Mouse (Mus musculus): ENCODE data around the gene Gimap9.
"Not testable (repeated sequence)": the region's sequence is repeated elsewhere in the genome, so short reads cannot be mapped to it uniquely, and the experiment has no call there.

The Gimap9 gene

GRCm38 (mm10) chr6:48664750-48665149, 11.2 kb upstream of the Gimap9 start:
- DNase-seq (ENCODE audit: extremely low spot score, low spot score) = no peak

- DNase-seq (ENCODE audit: extremely low spot score, low spot score) = no peak
Observed at GRCm38 (mm10) chr6:48665471-48665870, 10.5 kb upstream of the Gimap9 start.

- no peak for DNase-seq (ENCODE audit: extremely low spot score, low spot score)
Observed at GRCm38 (mm10) chr6:48666159-48666586, 9.8 kb upstream of the Gimap9 start.

DNA sequence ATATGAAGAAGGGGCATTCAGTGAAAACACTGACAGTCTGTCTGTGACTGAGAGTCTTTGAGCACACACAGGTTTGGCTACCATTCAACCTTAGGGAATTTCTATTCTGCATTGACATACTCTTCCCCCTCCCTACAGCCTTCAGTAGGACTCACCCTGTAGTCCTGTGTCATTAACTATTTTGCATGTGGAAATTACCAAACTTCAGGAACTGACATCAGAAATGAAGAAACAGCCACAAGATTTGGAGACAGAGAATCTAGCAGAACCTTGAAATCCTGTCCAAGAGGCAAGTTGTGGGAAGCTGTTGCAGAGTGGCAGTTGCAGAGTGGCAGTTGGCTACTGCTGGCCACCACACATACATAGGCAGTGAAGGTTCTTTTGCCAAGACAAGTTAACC, 7.9 kb upstream of the Gimap9 start:
- no peak for DNase-seq (ENCODE audit: extremely low spot score, low spot score)

GRCm38 (mm10) chr6:48669446-48669969, 6.4 kb upstream of the Gimap9 start:
- no peak for DNase-seq (ENCODE audit: extremely low spot score, low spot score)

DNA sequence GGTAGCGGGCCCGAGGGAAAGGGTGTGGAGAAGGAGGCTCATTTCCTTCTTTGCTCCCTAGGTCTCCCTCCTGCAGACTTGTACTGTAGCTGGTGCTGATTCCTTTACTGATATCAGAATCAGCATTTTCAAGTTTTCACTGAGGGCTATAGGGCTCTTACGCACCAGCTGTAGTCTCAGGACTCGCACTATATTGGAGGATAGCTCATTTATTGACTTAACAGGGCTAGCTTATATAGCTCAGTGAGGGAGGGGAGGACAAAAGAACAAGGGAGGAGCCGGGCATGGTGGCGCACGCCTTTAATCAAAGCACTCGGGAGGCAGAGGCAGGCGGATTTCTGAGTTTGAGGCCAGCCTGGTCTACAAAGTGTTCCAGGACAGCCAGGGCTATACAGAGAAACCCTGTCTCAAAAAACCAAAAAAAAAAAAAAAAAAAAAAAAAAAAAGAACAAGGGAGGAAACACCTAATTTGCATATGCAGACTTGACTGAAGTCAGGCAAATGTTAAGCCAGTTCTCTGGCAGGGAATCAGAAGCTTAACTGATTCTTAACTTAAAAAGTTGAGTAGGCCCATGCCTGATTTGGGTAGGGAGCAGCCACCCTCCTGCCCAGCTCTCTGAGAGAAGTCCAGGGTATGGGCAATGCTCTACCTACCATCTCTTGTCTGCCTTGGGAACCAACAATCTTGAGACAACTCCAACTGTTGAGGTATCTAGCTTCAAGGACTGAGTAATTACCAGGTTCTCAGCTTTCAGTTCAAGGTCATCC, 1.5 kb upstream of the Gimap9 start:
- DNase-seq (ENCODE audit: extremely low spot score, low spot score) = no peak

- no peak for DNase-seq (ENCODE audit: extremely low spot score, low spot score)
Observed at GRCm38 (mm10) chr6:48675400-48675930, 464 bp upstream of the Gimap9 start.

- DNase-seq (ENCODE audit: extremely low spot score, low spot score) = peak; percentile 2
Observed at GRCm38 (mm10) chr6:48676860-48677415, 1.0 kb downstream of the Gimap9 start.

DNA sequence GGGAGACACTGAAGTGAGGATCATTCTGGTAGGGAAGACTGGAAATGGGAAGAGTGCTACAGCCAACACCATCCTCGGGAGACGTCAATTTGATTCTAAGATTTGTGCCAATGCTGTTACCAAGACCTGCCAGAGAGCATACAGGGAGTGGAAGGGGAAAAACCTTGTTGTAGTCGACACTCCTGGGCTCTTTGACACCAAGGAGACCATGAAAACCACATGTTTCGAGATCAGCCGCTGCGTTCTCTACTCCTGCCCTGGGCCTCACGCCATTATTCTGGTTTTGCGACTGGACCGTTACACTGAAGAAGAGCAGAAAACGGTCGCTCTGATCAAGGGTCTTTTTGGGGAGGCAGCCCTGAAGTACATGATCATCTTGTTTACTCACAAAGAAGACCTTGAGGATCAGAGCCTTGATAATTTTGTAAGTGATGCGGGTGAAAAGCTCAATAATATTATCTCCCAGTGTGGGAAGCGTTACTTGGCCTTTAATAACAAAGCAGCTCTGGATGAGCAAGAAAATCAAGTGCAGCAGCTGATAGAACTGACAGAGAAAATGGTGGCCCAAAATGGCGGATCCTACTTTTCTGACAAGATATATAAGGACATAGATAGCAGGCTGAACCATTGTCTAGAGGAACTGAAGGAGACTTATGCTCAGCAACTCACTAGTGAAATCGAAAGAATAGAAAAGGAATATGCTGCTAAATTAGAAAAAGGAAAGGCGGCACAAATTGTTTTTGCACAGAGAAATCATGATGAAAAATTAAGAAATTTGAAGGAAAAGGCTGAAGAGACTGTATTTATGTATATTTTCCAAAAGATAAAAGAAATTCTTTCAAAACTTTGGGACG, 1.8 kb downstream of the Gimap9 start:
- peak; percentile 5 for DNase-seq (ENCODE audit: extremely low spot score, low spot score)

- DNase-seq (ENCODE audit: extremely low spot score, low spot score) = peak; percentile 4
Observed at GRCm38 (mm10) chr6:48678391-48678790, 2.5 kb downstream of the Gimap9 start.

DNA sequence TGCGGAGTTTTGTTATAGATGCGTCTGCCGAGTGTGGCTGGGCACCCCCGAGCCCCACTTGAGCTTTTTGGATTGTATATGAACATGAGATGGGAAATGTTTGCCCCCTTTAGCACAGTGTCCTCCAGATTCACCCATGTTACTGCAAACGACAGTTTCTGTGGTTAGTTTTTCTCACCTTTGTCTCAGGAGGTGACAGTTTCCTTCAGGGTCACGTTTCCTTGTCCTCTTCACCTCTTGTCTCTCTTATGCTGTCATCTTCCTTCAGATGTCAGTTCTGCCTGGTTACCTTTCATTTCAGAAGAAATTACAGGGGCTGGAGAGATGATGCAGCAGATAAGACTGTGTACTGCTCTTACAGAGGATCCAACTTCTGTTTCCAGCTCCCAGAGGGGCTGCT, 3.8 kb downstream of the Gimap9 start:
- DNase-seq (ENCODE audit: extremely low spot score, low spot score) = peak; percentile 1

DNA sequence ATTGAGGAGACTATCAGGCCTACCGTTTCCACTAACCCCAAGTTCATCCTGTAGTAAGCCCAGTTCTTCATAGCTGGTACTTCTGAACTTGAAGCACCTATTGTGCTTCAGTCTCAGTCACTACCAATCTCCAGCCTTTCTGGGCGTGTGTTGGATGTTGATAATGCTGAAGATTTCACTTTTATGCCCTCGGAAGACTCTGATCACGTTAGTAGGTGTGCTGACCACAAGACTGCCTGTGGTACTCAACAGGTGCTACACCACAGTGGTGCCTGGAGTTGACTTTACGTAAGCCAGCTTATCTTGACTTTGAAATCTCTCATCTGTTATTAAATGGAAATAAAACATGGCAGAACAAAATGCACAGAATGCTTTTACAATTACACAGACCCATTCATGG, 4.5 kb downstream of the Gimap9 start:
- no peak for DNase-seq (ENCODE audit: extremely low spot score, low spot score)

- no peak for DNase-seq (ENCODE audit: extremely low spot score, low spot score)
Observed at GRCm38 (mm10) chr6:48681472-48682090, 5.7 kb downstream of the Gimap9 start.

DNA sequence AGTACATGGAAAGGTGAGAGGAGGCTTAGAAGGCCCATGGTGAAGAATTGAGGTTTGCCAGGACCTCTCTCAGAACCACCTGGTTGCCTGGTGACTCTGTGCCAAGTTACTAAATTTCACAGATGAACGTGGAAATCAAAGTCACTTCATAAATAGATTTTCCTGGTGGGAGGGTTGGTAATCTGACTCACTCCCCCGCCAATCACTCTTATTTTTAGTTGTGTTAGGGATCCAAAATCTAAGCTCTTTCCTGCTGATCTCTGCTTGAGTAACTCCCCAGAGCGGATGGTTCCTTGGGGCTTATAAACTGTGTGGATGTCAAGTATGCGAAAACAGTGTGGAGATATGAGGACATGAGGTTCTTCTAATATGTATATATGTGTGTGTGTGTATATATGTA, 6.3 kb downstream of the Gimap9 start:
- peak; percentile 4 for DNase-seq (ENCODE audit: extremely low spot score, low spot score)

DNA sequence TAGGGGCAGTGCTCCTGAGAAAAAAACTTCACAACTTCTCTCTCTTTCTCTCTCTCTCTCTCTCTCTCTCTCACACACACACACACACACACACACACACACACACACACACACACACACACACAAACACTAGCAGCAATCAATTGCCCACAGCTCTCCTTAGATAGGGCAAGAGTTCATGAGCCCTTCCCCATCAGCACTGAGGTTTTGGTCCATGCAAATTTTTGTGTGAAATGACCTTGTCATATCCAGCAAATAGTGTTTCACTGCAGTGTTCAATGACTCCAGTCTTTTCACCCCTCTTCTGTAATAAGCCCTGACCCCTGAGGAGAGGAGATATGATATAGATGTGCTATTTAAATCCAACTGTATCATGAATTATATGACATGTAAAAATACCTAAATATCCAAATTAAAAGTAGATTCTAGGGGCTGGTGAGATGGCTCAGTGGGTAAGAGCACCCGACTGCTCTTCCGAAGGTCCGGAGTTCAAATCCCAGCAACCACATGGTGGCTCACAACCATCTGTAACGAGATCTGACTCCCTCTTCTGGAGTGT, 7.4 kb downstream of the Gimap9 start:
- not testable (repeated sequence) for DNase-seq (ENCODE audit: extremely low spot score, low spot score)

- no peak for DNase-seq (ENCODE audit: extremely low spot score, low spot score)
Observed at GRCm38 (mm10) chr6:48684319-48684718, 8.4 kb downstream of the Gimap9 start, which contains the start of gene Gimap4. Gene Gimap4 (plus strand): TSS chr6:48684549.

DNA sequence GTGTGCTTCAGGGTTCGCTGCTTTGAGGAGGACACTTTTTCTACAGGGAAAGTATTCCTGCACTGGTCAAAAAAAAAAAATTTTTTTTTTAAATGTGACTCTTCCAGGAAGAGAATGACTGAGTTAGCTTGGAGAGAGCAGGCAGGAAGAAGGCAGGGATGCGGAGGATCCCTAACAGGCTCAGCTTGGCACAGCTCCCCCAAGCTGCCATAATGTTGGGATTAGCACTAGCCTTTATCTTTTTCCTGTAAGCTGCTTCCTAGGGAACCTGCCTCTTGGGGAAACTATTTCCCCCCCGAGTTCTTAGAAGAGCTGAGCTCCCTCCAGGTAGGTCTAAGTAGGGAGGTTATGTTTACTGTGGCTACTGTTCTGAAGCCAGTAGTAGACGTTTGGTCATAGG, 8.9 kb downstream of the Gimap9 start:
- peak; percentile 6 for DNase-seq (ENCODE audit: extremely low spot score, low spot score)

DNA sequence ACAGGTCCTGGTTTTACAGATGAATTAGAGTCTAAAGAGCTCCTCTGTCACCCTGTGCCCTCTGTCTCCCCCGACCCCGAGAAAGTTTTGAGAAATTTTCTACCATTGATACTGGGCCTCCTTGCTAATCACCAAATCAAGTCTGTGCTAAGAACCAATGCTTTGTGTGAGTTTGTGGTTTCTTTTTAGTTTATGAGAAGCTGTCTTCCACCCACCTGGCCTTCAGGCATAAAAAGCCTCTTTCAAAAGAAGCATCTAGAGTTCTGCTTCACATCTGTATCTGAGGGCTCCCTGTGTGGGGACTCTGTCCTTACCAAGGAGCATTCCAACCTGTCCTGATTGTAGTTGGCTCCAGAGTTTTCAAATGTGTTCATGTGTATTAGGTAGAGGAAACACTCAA, 9.3 kb downstream of the Gimap9 start:
- DNase-seq (ENCODE audit: extremely low spot score, low spot score) = no peak

- DNase-seq (ENCODE audit: extremely low spot score, low spot score) = no peak
Observed at GRCm38 (mm10) chr6:48685694-48686665, 10.1 kb downstream of the Gimap9 start.

DNA sequence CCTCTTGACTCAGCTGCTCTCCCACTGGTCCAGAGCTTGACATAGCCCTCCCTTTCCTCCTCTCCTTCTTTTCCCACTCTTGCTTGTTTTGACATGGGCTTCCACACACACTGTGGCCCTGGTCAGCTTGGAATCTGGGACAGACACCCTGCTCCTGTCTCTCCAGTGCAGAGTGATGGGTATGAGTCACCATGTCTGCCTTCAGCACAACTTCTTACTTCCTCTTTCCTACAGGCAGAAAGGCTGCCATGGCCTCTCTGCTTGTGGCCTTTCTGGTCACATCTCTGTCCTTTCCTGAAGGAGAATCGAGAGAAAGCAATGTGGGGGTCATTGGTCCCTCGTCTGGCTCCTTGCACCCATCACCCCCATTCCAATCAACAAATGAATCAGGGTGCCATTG, 11.1 kb downstream of the Gimap9 start:
- DNase-seq (ENCODE audit: extremely low spot score, low spot score) = no peak
